Mouse (Mus musculus) hindbrain, postnatal 0 days (tissue): ENCODE data around the gene Hmgcl. TPM values are rescaled to one million over a fixed set of nuclear protein-coding genes. Genes with fewer than 3 reads are reported as not detected.

Source experiments
- ATAC-seq: fragments of 200-750 bp; cut with Nextera tagmentation; 2 replicates; pipeline ENCODE4 v1.8.0; 2017; ENCODE audit warnings: mild to moderate bottlenecking, moderate TSS enrichment, moderate library complexity
- DNase-seq: peaks from one replicate; pipeline ENCODE4 v3.0.0-alpha.2; 2015; ENCODE audit warnings: low spot score
- H3K27ac ChIP-seq: fragments of 300-500 bp; sonication (generic); 2 replicates; pipeline ENCODE4 v1.5.1; 2014; ENCODE audit warnings: mild to moderate bottlenecking
- H3K27me3 ChIP-seq: fragments of 300-500 bp; sonication (generic); 2 replicates; pipeline ENCODE4 v1.6.1; 2014; ENCODE audit warnings: low read length, mixed read lengths; ENCODE audit not compliant: insufficient read depth
- H3K36me3 ChIP-seq: fragments of 300-500 bp; sonication (generic); 2 replicates; pipeline ENCODE4 v1.6.1; 2014; ENCODE audit warnings: low read length, mixed read lengths; ENCODE audit not compliant: insufficient read depth
- H3K4me1 ChIP-seq: fragments of 300-500 bp; sonication (generic); 2 replicates; pipeline ENCODE4 v1.6.1; 2014; ENCODE audit warnings: antibody characterized with exemption, low read length, mixed read lengths; ENCODE audit not compliant: insufficient read depth
- H3K4me2 ChIP-seq: fragments of 300-500 bp; sonication (generic); 2 replicates; pipeline ENCODE4 v1.6.1; 2014; ENCODE audit warnings: low read depth, mild to moderate bottlenecking, low read length, moderate library complexity, mixed read lengths
- H3K4me3 ChIP-seq: fragments of 300-500 bp; sonication (generic); 2 replicates; pipeline ENCODE4 v1.5.1; 2014; ENCODE audit warnings: low read length
- H3K9ac ChIP-seq: fragments of 300-500 bp; sonication (generic); replicated peaks from 2 replicates; pipeline ENCODE4 v1.6.1; 2014; ENCODE audit warnings: mild to moderate bottlenecking, low read length, moderate library complexity, mixed read lengths
- H3K9me3 ChIP-seq: fragments of 300-500 bp; sonication (generic); 2 replicates; pipeline ENCODE4 v1.6.1; 2016; ENCODE audit warnings: low read length, mixed read lengths
- CTCF ChIP-seq: IDR thresholded peaks from 2 replicates; pipeline ENCODE4 v1.5.1; 2016; ENCODE audit warnings: antibody characterized with exemption, control low read depth, low read depth
- WGBS: fragments of 180-500 bp; shearing (Covaris S2); extraction: QIAGEN DNeasy Blood & Tissue Kit; methylation state at CpG from one replicate; pipeline ENCODE4 v1.1.7; 2014; 5-methylcytosine and 5-hydroxymethylcytosine counted together
- polyA plus RNA-seq: library from polyadenylated mRNA; unstranded; fragments of >200 nt; fragmentation: Nextera tagmentation; extraction: Ambion mirVana; gene quantifications from 2 replicates; pipeline ENCODE4 v1.2.1, GENCODE M21; 2015
- total RNA-seq: library from RNA; depleted of rRNA; stranded (reverse); fragments of >200 nt; gene quantifications from 2 replicates; pipeline ENCODE4 v1.2.3, GENCODE M21; 2014; rRNA removed

Hmgcl gene
- total RNA-seq = 27.0 and 38.6 TPM in 2 replicates
- 55.0 and 60.0 TPM in 2 replicates for polyA plus RNA-seq

GRCm38 (mm10) chr4:135946278-135946658 lies at the start of gene Hmgcl:
Gene Hmgcl, plus strand, starts transcription at chr4:135946448.
- Histone ChIP-seq H3K4me2 (peak within 1 kb of the TSS; percentile 89), H3K27me3 (no peaks in the 10 kb centered on the region), H3K36me3 (no peaks in the 10 kb centered on the region), H3K9ac (peak within 1 kb of the TSS; percentile 57), H3K9me3 (no peaks in the 10 kb centered on the region), H3K27ac (peak within 1 kb of the TSS; percentile 87), H3K4me3 (peak within 1 kb of the TSS; percentile 75), H3K4me1 (peaks cover 4% of the 10 kb centered on the region; the same call in 1 of the 2 replicates)
- TF ChIP-seq CTCF = no peak
- under 1% methylated on average over 23 of the region's 23 CpGs for WGBS
- DNase-seq (peak; percentile 96), ATAC-seq (peak; percentile 95)

GRCm38 (mm10) chr4:135898380-135899049 lies 47.7 kb upstream of the Hmgcl start:
- Histone ChIP-seq H3K36me3 (no peaks in the 10 kb centered on the region), H3K4me3 (no peak overlapping the region), H3K27me3 (no peaks in the 10 kb centered on the region), H3K4me2 (no peak overlapping the region), H3K9me3 (no peaks in the 10 kb centered on the region), H3K4me1 (no peaks in the 10 kb centered on the region), H3K9ac (no peak overlapping the region), H3K27ac (no peak overlapping the region)
- no peak for ATAC-seq
- 77% methylated on average over 8 of the region's 9 CpGs for WGBS
- no peak for TF ChIP-seq CTCF
- no peak for DNase-seq

GRCm38 (mm10) chr4:135899050-135899448 lies 47.2 kb upstream of the Hmgcl start:
- no peaks in the 10 kb centered on the region for H3K36me3 ChIP-seq
- H3K27me3 ChIP-seq = no peaks in the 10 kb centered on the region
- H3K9ac ChIP-seq = no peak overlapping the region
- WGBS = 90% methylated on average over 7 of the region's 7 CpGs
- no peak for TF ChIP-seq CTCF
- ATAC-seq = no peak
- H3K27ac ChIP-seq = no peak overlapping the region
- no peak overlapping the region for H3K4me2 ChIP-seq
- no peaks in the 10 kb centered on the region for H3K9me3 ChIP-seq
- no peaks in the 10 kb centered on the region for H3K4me1 ChIP-seq
- H3K4me3 ChIP-seq = no peak overlapping the region
- no peak for DNase-seq

DNA sequence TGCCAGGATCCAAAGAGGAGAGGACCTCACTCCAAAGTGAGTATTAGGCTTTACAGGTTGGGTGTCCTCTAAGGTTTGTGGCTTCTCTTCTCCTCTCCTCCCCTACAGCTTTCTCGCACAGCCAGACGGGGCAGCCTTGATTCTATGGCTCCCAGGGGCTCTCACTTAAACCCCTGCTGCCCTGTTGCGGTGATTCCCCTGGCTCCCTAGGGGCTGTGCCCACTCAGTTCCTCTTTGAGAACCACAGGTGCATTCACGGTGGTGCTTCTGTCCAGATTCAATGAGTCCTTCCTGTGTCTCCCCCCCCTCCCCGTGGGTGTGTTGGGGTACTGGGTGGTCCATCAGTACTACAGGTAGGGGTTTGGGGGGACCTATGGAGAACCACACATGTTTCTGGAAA lies 46.2 kb upstream of the Hmgcl start:
- 81% methylated on average over 5 of the region's 5 CpGs for WGBS
- H3K4me1 ChIP-seq = no peaks in the 10 kb centered on the region
- no peak overlapping the region for H3K4me2 ChIP-seq
- no peaks in the 10 kb centered on the region for H3K27me3 ChIP-seq
- no peak overlapping the region for H3K9ac ChIP-seq
- H3K27ac ChIP-seq = no peak overlapping the region
- no peak for TF ChIP-seq CTCF
- DNase-seq (no peak), ATAC-seq (no peak)
- H3K4me3 ChIP-seq = no peak overlapping the region
- H3K36me3 ChIP-seq = no peaks in the 10 kb centered on the region
- H3K9me3 ChIP-seq = no peaks in the 10 kb centered on the region

DNA sequence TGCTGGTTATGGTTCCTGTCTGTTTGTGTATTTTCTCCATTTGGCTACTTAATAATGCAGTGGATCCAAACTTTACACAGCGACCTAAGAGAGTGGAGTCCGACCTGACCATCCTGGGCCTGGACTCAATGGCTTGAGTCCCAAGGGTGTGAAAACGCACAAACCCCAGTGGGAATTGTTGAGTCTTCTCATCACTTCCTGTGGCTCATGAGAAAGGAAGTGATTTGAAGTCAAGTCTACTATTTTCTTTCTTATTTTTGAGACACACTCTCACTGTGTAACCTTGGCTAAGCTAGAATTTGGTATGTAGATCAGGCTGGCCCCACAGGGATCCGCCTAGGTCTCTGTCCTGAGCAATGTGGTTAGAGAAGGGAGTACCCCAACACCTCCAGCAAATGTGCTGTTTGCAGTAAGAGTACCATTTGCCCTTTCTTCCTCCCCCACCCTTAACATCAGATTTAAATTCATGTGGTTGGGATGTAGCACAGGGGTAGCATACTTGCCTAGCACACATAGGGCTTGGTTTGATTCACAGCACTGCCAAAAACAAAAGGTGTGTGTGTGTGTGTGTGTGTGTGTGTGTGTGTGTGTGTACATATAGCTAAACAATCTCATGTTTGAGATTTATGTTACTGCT lies 43.5 kb upstream of the Hmgcl start:
- H3K36me3 ChIP-seq = no peaks in the 10 kb centered on the region
- no peak for ATAC-seq
- 94% methylated on average over 4 of the region's 4 CpGs for WGBS

DNA sequence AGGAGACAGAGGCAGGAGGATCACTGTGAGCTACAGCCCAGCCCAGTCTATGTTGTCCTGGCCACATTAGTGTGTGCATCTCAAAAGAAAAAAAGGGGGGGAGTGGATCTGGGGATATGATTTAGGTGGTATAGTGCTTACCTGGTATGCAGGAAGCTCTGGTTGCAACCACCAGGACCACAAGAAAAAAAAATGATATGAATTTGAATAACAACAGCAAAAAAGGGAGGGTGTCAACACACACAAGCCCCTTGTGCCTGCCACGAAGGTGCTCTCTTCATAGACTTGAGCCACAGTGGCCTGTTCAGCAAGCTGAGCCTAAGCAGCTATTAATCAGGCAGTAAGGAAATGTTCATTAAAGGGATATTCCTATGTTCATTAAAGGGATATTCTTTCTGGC lies 41.4 kb upstream of the Hmgcl start:
- H3K9me3 ChIP-seq = no peaks in the 10 kb centered on the region
- H3K4me1 ChIP-seq = no peaks in the 10 kb centered on the region
- H3K36me3 ChIP-seq = no peaks in the 10 kb centered on the region
- TF ChIP-seq CTCF = no peak
- no peak overlapping the region for H3K4me2 ChIP-seq
- ATAC-seq (no peak), DNase-seq (no peak)
- H3K4me3 ChIP-seq = no peak overlapping the region
- 55% methylated on average over 1 of the region's 1 CpGs for WGBS
- no peaks in the 10 kb centered on the region for H3K27me3 ChIP-seq
- H3K27ac ChIP-seq = no peak overlapping the region
- no peak overlapping the region for H3K9ac ChIP-seq

More for the DNA sequence above, 43.5 kb upstream of the Hmgcl start:
- H3K27me3 ChIP-seq = no peaks in the 10 kb centered on the region
- no peaks in the 10 kb centered on the region for H3K4me1 ChIP-seq
- no peaks in the 10 kb centered on the region for H3K9me3 ChIP-seq
- H3K27ac ChIP-seq = no peak overlapping the region
- no peak overlapping the region for H3K4me3 ChIP-seq
- no peak for TF ChIP-seq CTCF
- DNase-seq = no peak
- no peak overlapping the region for H3K9ac ChIP-seq
- H3K4me2 ChIP-seq = no peak overlapping the region

DNA sequence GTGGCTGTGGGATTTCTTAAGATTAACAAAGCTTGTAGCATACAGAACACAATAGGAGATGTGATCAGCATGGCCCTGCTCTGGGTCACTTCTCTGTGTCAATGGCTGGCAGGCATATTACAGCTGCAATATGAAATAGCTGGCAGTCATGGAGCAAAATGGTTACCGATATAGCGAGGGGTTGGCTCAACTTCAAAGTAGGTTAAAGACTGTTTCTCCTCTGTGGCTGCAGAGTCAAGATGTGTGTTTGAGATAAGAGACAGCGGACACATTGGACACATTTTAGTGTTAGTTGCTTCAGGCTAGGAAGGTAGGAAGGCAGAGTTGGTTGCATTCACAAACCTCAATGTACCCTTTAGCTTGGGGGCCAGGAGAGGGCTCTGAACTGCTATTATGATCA lies 39.6 kb upstream of the Hmgcl start:
- Histone ChIP-seq H3K36me3 (no peaks in the 10 kb centered on the region), H3K4me1 (no peaks in the 10 kb centered on the region), H3K27me3 (no peaks in the 10 kb centered on the region), H3K27ac (no peak overlapping the region), H3K4me3 (no peak overlapping the region), H3K9me3 (no peaks in the 10 kb centered on the region), H3K4me2 (no peak overlapping the region), H3K9ac (no peak overlapping the region)
- DNase-seq = no peak
- no peak for ATAC-seq
- 90% methylated on average over 3 of the region's 3 CpGs for WGBS
- no peak for TF ChIP-seq CTCF
